Mouse (Mus musculus): ENCODE data around the gene Gm17332.
"Not testable (repeated sequence)": the region's sequence is repeated elsewhere in the genome, so short reads cannot be mapped to it uniquely, and the experiment has no call there.

Gene Gm17332

GRCm38 (mm10) chr11:31182362-31182761, at the start of gene Gm17332:
Gm17332 (minus strand) TSS chr11:31182462.
- no peak for DNase-seq

- no peak for DNase-seq
Measured at GRCm38 (mm10) chr11:31229966-31230365, 47.7 kb upstream of the Gm17332 start.

GRCm38 (mm10) chr11:31225359-31225758, 43.1 kb upstream of the Gm17332 start:
- DNase-seq, result no peak

GRCm38 (mm10) chr11:31218009-31218408, 35.7 kb upstream of the Gm17332 start:
- DNase-seq, result no peak

- DNase-seq, result no peak
Measured at GRCm38 (mm10) chr11:31195621-31196363, 13.5 kb upstream of the Gm17332 start.

- no peak for DNase-seq
Measured at GRCm38 (mm10) chr11:31194761-31195160, 12.5 kb upstream of the Gm17332 start.

GRCm38 (mm10) chr11:31170052-31170646, 12.1 kb downstream of the Gm17332 start:
- no peak for DNase-seq

- DNase-seq, result peak in 1 of 2 experiments; percentile 7
Measured at GRCm38 (mm10) chr11:31169161-31170051, 12.9 kb downstream of the Gm17332 start.

GRCm38 (mm10) chr11:31168831-31169160, 13.5 kb downstream of the Gm17332 start:
- DNase-seq, result no peak

- DNase-seq, result no peak
Measured at GRCm38 (mm10) chr11:31157021-31157420, 25.2 kb downstream of the Gm17332 start.

GRCm38 (mm10) chr11:31138394-31138793, 43.9 kb downstream of the Gm17332 start:
- DNase-seq, result not testable (repeated sequence)

- not testable (repeated sequence) for DNase-seq
Measured at GRCm38 (mm10) chr11:31134824-31135223, 47.4 kb downstream of the Gm17332 start.

- not testable (repeated sequence) for DNase-seq
Measured at GRCm38 (mm10) chr11:31133726-31134125, 48.5 kb downstream of the Gm17332 start.
